Mouse (Mus musculus): ENCODE measurements around the gene Zscan10.

Gene Zscan10

GRCm38 (mm10) chr17:23651363-23651762, 50.7 kb downstream of the Zscan10 start:
- no peak for DNase-seq (ENCODE audit: low spot score in 2 of 2)

GRCm38 (mm10) chr17:23653324-23653723, 52.7 kb downstream of the Zscan10 start:
- DNase-seq (ENCODE audit: low spot score in 2 of 2): no peak

DNA sequence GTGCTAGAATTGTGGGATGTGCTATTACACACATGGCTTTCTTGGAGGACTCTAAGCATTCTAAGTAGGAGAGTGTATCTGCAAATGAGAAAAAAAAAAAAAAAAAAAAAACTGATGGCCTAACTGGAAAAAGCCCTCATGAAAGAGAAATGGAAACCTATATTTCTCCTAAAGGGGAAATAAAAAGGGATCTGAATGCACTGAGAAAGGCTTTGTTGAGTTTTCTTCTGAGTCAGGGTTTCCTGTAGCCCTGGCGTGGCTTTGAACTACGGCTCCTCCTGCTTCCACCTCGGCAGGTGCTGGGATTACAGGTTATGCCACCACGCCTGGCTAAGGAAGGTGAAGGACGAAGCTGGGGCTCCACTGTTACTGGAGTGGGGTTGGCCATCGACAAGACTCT, 53.3 kb downstream of the Zscan10 start:
- no peak for DNase-seq (ENCODE audit: low spot score in 2 of 2)

DNA sequence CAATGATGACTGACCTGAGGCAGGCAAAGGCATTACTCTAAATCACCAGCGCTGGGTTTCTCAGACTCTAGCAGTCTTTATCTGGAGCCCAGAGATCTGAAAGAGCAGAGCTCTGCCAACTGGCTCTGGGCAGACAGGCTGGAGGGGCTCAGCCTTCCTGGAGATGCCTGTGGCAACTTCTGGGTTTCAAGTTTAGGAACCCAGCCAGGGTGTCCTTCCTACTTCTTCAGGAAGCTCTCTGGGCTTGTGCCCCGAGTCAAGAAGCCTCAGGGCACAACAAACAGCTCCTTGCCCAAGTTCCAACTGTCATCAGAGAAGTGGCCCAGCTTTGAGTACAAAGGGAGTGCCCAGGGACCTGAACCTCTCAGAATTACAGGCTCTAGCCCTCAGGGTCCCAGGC, 53.8 kb downstream of the Zscan10 start:
- DNase-seq (ENCODE audit: low spot score in 2 of 2): no peak

DNA sequence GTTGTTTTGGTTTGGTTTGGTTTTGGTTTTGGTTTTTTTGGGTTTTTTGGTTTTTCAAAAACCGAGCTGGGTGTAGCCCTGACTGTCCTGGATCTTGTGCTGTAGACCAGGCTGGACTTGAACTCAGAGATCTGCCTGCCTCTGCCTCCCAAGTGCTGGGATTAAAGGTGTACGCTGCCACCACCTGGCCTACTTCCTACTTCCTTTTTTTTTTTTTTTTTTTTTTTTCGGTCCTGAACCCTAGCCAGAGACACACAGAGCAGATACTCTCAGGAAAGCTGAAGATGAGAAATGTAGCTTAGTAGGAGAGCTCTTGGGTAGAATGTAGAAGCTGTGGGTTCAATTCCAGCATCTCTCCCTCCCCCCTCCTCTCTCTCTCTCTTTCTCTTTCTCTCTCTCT, 57.8 kb downstream of the Zscan10 start:
- DNase-seq (ENCODE audit: low spot score in 2 of 2): no peak

DNA sequence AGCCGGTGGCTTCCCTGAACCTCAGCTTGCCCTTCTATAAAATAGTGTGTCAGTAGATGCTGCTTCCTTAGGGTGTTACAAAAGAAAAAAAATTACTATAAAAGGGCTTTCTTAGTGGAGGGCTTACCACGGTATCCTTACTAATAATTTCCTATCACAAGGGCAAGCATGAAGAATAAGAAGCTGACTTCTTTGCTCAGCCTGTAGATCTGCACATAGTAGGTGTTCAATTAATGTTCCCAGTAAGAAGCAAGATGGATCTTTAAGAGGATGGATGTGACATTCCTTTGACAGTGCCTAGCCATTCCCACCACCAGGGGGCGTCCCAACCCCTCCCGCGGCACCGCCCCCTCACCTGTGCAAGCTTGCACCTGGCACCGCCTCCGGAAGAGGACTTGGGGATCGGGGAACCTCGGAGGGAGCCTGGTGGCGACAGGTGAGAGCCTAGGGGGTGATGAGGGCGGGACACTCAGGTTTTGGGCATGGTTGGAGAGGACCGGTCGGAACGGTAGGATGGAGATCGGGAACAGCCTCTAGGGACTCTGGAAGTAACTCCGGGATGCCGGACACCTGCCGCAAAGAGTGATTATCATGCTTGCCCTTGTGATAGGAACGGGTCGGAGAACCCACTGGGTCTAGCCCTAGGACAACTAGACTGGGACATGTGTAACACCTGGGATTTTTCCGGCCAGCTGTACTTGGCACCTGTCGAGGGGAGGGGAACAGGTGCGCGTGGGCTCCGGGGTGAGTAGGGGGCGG, 59.6 kb downstream of the Zscan10 start, which contains the start of gene Bicdl2:
Bicdl2 (plus strand) TSS at position 390 of the 759 bp plus-strand sequence.
- DNase-seq (ENCODE audit: low spot score in 2 of 2): peak in 1 of 2 experiments; percentile 49
